Mouse (Mus musculus) neural tube, embryonic 13.5 days (tissue): ENCODE data around the gene A1bg. TPM values are rescaled to one million over a fixed set of nuclear protein-coding genes. Genes with fewer than 3 reads are reported as not detected.

Experiments
- ATAC-seq: fragments of 200-750 bp; cut with Nextera tagmentation; 2 replicates; pipeline ENCODE4 v1.8.0; 2017; ENCODE audit warnings: low read depth, mild to moderate bottlenecking, moderate TSS enrichment, moderate library complexity
- H3K27ac ChIP-seq: fragments of 300-500 bp; sonication (generic); replicated peaks from 2 replicates; pipeline ENCODE4 v1.5.1; 2015; ENCODE audit warnings: moderate library complexity, mild to moderate bottlenecking, inconsistent platforms
- H3K27me3 ChIP-seq: fragments of 300-500 bp; sonication (generic); 2 replicates; pipeline ENCODE4 v1.6.1; 2015; ENCODE audit warnings: mild to moderate bottlenecking, inconsistent platforms
- H3K36me3 ChIP-seq: fragments of 300-500 bp; sonication (generic); 2 replicates; pipeline ENCODE4 v1.6.1; 2015; ENCODE audit warnings: mild to moderate bottlenecking, inconsistent platforms
- H3K4me1 ChIP-seq: fragments of 300-500 bp; sonication (generic); replicated peaks from 2 replicates; pipeline ENCODE4 v1.6.1; 2015; ENCODE audit warnings: inconsistent platforms
- H3K4me2 ChIP-seq: fragments of 300-500 bp; sonication (generic); 2 replicates; pipeline ENCODE4 v1.6.1; 2015; ENCODE audit warnings: inconsistent platforms, mild to moderate bottlenecking, moderate library complexity
- H3K4me3 ChIP-seq: fragments of 300-500 bp; sonication (generic); 2 replicates; pipeline ENCODE4 v1.5.1; 2015; ENCODE audit warnings: mild to moderate bottlenecking, inconsistent platforms
- H3K9ac ChIP-seq: fragments of 300-500 bp; sonication (generic); 2 replicates; pipeline ENCODE4 v1.6.1; 2015; ENCODE audit warnings: moderate library complexity, mild to moderate bottlenecking, inconsistent platforms
- H3K9me3 ChIP-seq: fragments of 300-500 bp; sonication (generic); 2 replicates; pipeline ENCODE4 v1.6.1; 2016; ENCODE audit warnings: inconsistent platforms
- WGBS: fragments of 180-500 bp; shearing (Covaris S2); methylation state at CpG from one replicate; pipeline ENCODE4 v1.1.7; 2015; 5-methylcytosine and 5-hydroxymethylcytosine counted together
- polyA plus RNA-seq: library from polyadenylated mRNA; unstranded; fragments of >200 nt; fragmentation: Nextera tagmentation; extraction: Ambion mirVana; gene quantifications from 2 replicates; pipeline ENCODE4 v1.2.1, GENCODE M21; 2015

Gene A1bg
- not detected in 2 replicates for polyA plus RNA-seq

- H3K4me2 ChIP-seq = no peak within 1 kb of the TSS
- no peaks in the 10 kb centered on the region for H3K27me3 ChIP-seq
- H3K4me3 ChIP-seq = no peak within 1 kb of the TSS
- H3K27ac ChIP-seq = no peak within 1 kb of the TSS
- H3K9me3 ChIP-seq = no peaks in the 10 kb centered on the region
- ATAC-seq = no peak
- H3K36me3 ChIP-seq = no peaks in the 10 kb centered on the region
- H3K4me1 ChIP-seq = no peaks in the 10 kb centered on the region
- no peak within 1 kb of the TSS for H3K9ac ChIP-seq
Observed at GRCm38 (mm10) chr15:60922912-60923311, at the start of gene A1bg. TSS of gene A1bg (minus strand) at chr15:60923012.

- Histone ChIP-seq H3K27ac (peak overlapping the region; percentile 61), H3K9me3 (no peaks in the 10 kb centered on the region), H3K36me3 (no peaks in the 10 kb centered on the region), H3K27me3 (no peaks in the 10 kb centered on the region), H3K9ac (no peak overlapping the region), H3K4me3 (no peak overlapping the region), H3K4me1 (peaks cover 23% of the 10 kb centered on the region), H3K4me2 (no peak overlapping the region)
- ATAC-seq = no peak
- 24% methylated on average over 1 of the region's 1 CpGs for WGBS
Observed at GRCm38 (mm10) chr15:60968549-60968861, 45.7 kb upstream of the A1bg start.

- ATAC-seq = peak; percentile 96
- Histone ChIP-seq H3K4me1 (peaks cover 23% of the 10 kb centered on the region), H3K27ac (peak overlapping the region; percentile 61), H3K9ac (no peak overlapping the region), H3K4me3 (no peak overlapping the region), H3K4me2 (no peak overlapping the region), H3K27me3 (no peaks in the 10 kb centered on the region), H3K9me3 (no peaks in the 10 kb centered on the region), H3K36me3 (no peaks in the 10 kb centered on the region)
- 10% methylated on average over 9 of the region's 9 CpGs for WGBS
Observed at GRCm38 (mm10) chr15:60967841-60968548, 45.2 kb upstream of the A1bg start.

- no peaks in the 10 kb centered on the region for H3K36me3 ChIP-seq
- H3K27me3 ChIP-seq = no peaks in the 10 kb centered on the region
- ATAC-seq = no peak
- H3K27ac ChIP-seq = no peak overlapping the region
- H3K4me2 ChIP-seq = no peak overlapping the region
- no peak overlapping the region for H3K4me3 ChIP-seq
- H3K9ac ChIP-seq = no peak overlapping the region
- H3K4me1 ChIP-seq = no peaks in the 10 kb centered on the region
- WGBS = 81% methylated on average over 4 of the region's 4 CpGs
- no peaks in the 10 kb centered on the region for H3K9me3 ChIP-seq
Observed at GRCm38 (mm10) chr15:60925686-60926085, 2.9 kb upstream of the A1bg start.

GRCm38 (mm10) chr15:60903763-60904697 lies 18.8 kb downstream of the A1bg start:
- Histone ChIP-seq H3K9me3 (no peaks in the 10 kb centered on the region), H3K4me2 (no peak overlapping the region), H3K4me1 (peaks cover 4% of the 10 kb centered on the region; the same call in 1 of the 2 replicates), H3K36me3 (no peaks in the 10 kb centered on the region), H3K9ac (no peak overlapping the region), H3K27me3 (no peaks in the 10 kb centered on the region), H3K4me3 (no peak overlapping the region), H3K27ac (no peak overlapping the region)
- ATAC-seq = no peak
- 39% methylated on average over 6 of the region's 6 CpGs for WGBS

GRCm38 (mm10) chr15:60898187-60898965 lies 24.4 kb downstream of the A1bg start:
- no peaks in the 10 kb centered on the region for H3K9me3 ChIP-seq
- no peak overlapping the region for H3K4me2 ChIP-seq
- no peaks in the 10 kb centered on the region for H3K36me3 ChIP-seq
- 0 out of 2 replicates have a peak overlapping the region, but pooled peaks have one; percentile 2 for H3K27ac ChIP-seq
- H3K4me1 ChIP-seq = no peaks in the 10 kb centered on the region
- no peak overlapping the region for H3K4me3 ChIP-seq
- 52% methylated on average over 6 of the region's 6 CpGs for WGBS
- no peak overlapping the region for H3K9ac ChIP-seq
- no peaks in the 10 kb centered on the region for H3K27me3 ChIP-seq
- ATAC-seq = peak; percentile 50; the same call in 1 of the 2 replicates

GRCm38 (mm10) chr15:60896040-60896439 lies 26.8 kb downstream of the A1bg start:
- 77% methylated on average over 2 of the region's 2 CpGs for WGBS
- no peaks in the 10 kb centered on the region for H3K27me3 ChIP-seq
- H3K9ac ChIP-seq = no peak overlapping the region
- no peak overlapping the region for H3K27ac ChIP-seq
- H3K4me2 ChIP-seq = no peak overlapping the region
- no peak overlapping the region for H3K4me3 ChIP-seq
- H3K36me3 ChIP-seq = no peaks in the 10 kb centered on the region
- no peak for ATAC-seq
- H3K4me1 ChIP-seq = no peaks in the 10 kb centered on the region
- H3K9me3 ChIP-seq = no peaks in the 10 kb centered on the region

- Histone ChIP-seq H3K4me2 (no peak overlapping the region), H3K36me3 (no peaks in the 10 kb centered on the region), H3K27me3 (no peaks in the 10 kb centered on the region), H3K4me3 (no peak overlapping the region), H3K9me3 (no peaks in the 10 kb centered on the region), H3K4me1 (0 out of 2 replicates have a peak, but pooled peaks cover 4% of the 10 kb centered on the region), H3K27ac (no peak overlapping the region), H3K9ac (no peak overlapping the region)
- ATAC-seq = no peak
- WGBS = 82% methylated on average over 3 of the region's 3 CpGs
Observed at GRCm38 (mm10) chr15:60892976-60893463, 29.8 kb downstream of the A1bg start.

- 87% methylated on average over 2 of the region's 2 CpGs for WGBS
- no peak overlapping the region for H3K4me2 ChIP-seq
- no peak for ATAC-seq
- H3K27me3 ChIP-seq = no peaks in the 10 kb centered on the region
- no peak overlapping the region for H3K4me3 ChIP-seq
- no peak overlapping the region for H3K27ac ChIP-seq
- 0 out of 2 replicates have a peak, but pooled peaks cover 4% of the 10 kb centered on the region for H3K4me1 ChIP-seq
- no peaks in the 10 kb centered on the region for H3K36me3 ChIP-seq
- H3K9ac ChIP-seq = no peak overlapping the region
- no peaks in the 10 kb centered on the region for H3K9me3 ChIP-seq
Observed at GRCm38 (mm10) chr15:60888724-60889123, 34.1 kb downstream of the A1bg start.

GRCm38 (mm10) chr15:60875721-60876120 lies 47.1 kb downstream of the A1bg start:
- WGBS = 86% methylated on average over 6 of the region's 6 CpGs
- H3K36me3 ChIP-seq = no peaks in the 10 kb centered on the region
- H3K9ac ChIP-seq = no peak overlapping the region
- H3K4me3 ChIP-seq = no peak overlapping the region
- H3K27ac ChIP-seq = no peak overlapping the region
- H3K9me3 ChIP-seq = no peaks in the 10 kb centered on the region
- H3K4me1 ChIP-seq = no peaks in the 10 kb centered on the region
- no peak for ATAC-seq
- no peak overlapping the region for H3K4me2 ChIP-seq
- H3K27me3 ChIP-seq = no peaks in the 10 kb centered on the region

GRCm38 (mm10) chr15:60862417-60862816 lies 60.4 kb downstream of the A1bg start:
- Histone ChIP-seq H3K36me3 (no peaks in the 10 kb centered on the region), H3K27me3 (no peaks in the 10 kb centered on the region), H3K4me1 (no peaks in the 10 kb centered on the region), H3K9me3 (no peaks in the 10 kb centered on the region), H3K4me3 (no peak overlapping the region), H3K4me2 (no peak overlapping the region), H3K27ac (no peak overlapping the region), H3K9ac (no peak overlapping the region)
- WGBS = 84% methylated on average over 3 of the region's 3 CpGs
- ATAC-seq = no peak

- H3K4me3 ChIP-seq = no peak overlapping the region
- no peak overlapping the region for H3K9ac ChIP-seq
- no peak for ATAC-seq
- H3K4me1 ChIP-seq = peaks cover 12% of the 10 kb centered on the region
- H3K27ac ChIP-seq = no peak overlapping the region
- no peaks in the 10 kb centered on the region for H3K27me3 ChIP-seq
- no peaks in the 10 kb centered on the region for H3K36me3 ChIP-seq
- no peak overlapping the region for H3K4me2 ChIP-seq
- no peaks in the 10 kb centered on the region for H3K9me3 ChIP-seq
- WGBS = 85% methylated on average over 1 of the region's 1 CpGs
Observed at GRCm38 (mm10) chr15:60855112-60855511, 67.7 kb downstream of the A1bg start.
